Mouse (Mus musculus) kidney, embryonic 16.5 days (tissue): Measurements from ENCODE around the gene Fam162b. TPM values are rescaled to one million over a fixed set of nuclear protein-coding genes. Genes with fewer than 3 reads are reported as not detected.

ENCODE experiments used
- ATAC-seq: fragments of 200-750 bp; cut with Nextera tagmentation; 2 replicates; pipeline ENCODE4 v1.8.0; 2017; ENCODE audit warnings: moderate TSS enrichment; ENCODE audit not compliant: low FRiP score, low TSS enrichment
- H3K27ac ChIP-seq: fragments of 300-500 bp; sonication (generic); 2 replicates; pipeline ENCODE4 v1.5.1; 2014; ENCODE audit warnings: low read length
- H3K27me3 ChIP-seq: fragments of 300-500 bp; sonication (generic); 2 replicates; pipeline ENCODE4 v1.6.1; 2014; ENCODE audit warnings: low read length, control low read depth, mixed read lengths; ENCODE audit not compliant: insufficient read depth
- H3K36me3 ChIP-seq: fragments of 300-500 bp; sonication (generic); 2 replicates; pipeline ENCODE4 v1.6.1; 2014; ENCODE audit warnings: low read length, control low read depth, mixed read lengths; ENCODE audit not compliant: insufficient read depth
- H3K4me1 ChIP-seq: fragments of 300-500 bp; sonication (generic); 2 replicates; pipeline ENCODE4 v1.6.1; 2014; ENCODE audit warnings: low read length, control low read depth, mixed read lengths; ENCODE audit not compliant: insufficient read depth
- H3K4me2 ChIP-seq: fragments of 300-500 bp; sonication (generic); replicated peaks from 2 replicates; pipeline ENCODE4 v1.6.1; 2014; ENCODE audit warnings: low read depth, low read length
- H3K4me3 ChIP-seq: fragments of 300-500 bp; sonication (generic); 2 replicates; pipeline ENCODE4 v1.5.1; 2014; ENCODE audit warnings: mild to moderate bottlenecking, low read length
- H3K9ac ChIP-seq: fragments of 300-500 bp; sonication (generic); replicated peaks from 2 replicates; pipeline ENCODE4 v1.6.1; 2014; ENCODE audit warnings: low read length
- H3K9me3 ChIP-seq: fragments of 300-500 bp; sonication (generic); 2 replicates; pipeline ENCODE4 v1.6.1; 2016; ENCODE audit warnings: low read length, control low read depth
- WGBS: fragments of 180-500 bp; shearing (Covaris S2); extraction: QIAGEN DNeasy Blood & Tissue Kit; methylation state at CpG from one replicate; pipeline ENCODE4 v1.1.7; 2014; 5-methylcytosine and 5-hydroxymethylcytosine counted together
- polyA plus RNA-seq: library from polyadenylated mRNA; unstranded; fragments of >200 nt; fragmentation: Nextera tagmentation; extraction: Ambion mirVana; gene quantifications from 2 replicates; pipeline ENCODE4 v1.2.1, GENCODE M21; 2015

The Fam162b gene
- polyA plus RNA-seq, 1 experiment from 2014 or later = 2.4 TPM

- no peaks in the 10 kb centered on the region for H3K36me3 ChIP-seq
- no peak overlapping the region for H3K9ac ChIP-seq
- no peaks in the 10 kb centered on the region for H3K4me1 ChIP-seq
- H3K27me3 ChIP-seq = no peaks in the 10 kb centered on the region
- H3K4me2 ChIP-seq = no peak overlapping the region
- no peak overlapping the region for H3K27ac ChIP-seq
- 83% methylated on average over 9 of the region's 9 CpGs for WGBS
- ATAC-seq = no peak
- no peaks in the 10 kb centered on the region for H3K9me3 ChIP-seq
- H3K4me3 ChIP-seq = no peak overlapping the region
Observed at GRCm38 (mm10) chr10:51596928-51597635, 6.8 kb upstream of the Fam162b start.

GRCm38 (mm10) chr10:51595001-51595931, 4.9 kb upstream of the Fam162b start:
- Histone ChIP-seq H3K4me2 (no peak overlapping the region), H3K9me3 (no peaks in the 10 kb centered on the region), H3K9ac (no peak overlapping the region), H3K4me1 (peaks cover 2% of the 10 kb centered on the region; the same call in 1 of the 2 replicates), H3K27me3 (no peaks in the 10 kb centered on the region), H3K36me3 (no peaks in the 10 kb centered on the region), H3K4me3 (no peak overlapping the region), H3K27ac (no peak overlapping the region)
- WGBS = 44% methylated on average over 10 of the region's 10 CpGs
- ATAC-seq = no peak; the same call in 1 of the 2 replicates

DNA sequence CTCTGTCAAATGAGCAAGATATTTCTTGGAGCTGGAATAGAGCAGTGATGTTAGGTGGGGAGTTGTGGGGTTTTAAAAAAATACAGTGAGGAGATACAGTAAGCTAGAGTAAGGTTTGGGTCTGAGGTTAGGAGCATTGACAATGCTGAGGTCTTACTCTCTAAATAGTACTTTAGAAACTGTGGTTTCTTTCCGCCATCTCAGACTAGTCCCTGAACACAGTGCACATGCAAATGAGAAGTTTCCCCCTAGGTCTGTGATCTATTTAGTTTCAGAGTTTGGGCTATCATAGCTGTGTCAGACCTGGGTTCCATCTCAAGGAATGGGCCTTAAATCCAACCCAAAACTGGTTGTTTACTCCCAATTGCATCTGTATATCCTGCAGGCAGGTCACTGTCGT, 1.3 kb upstream of the Fam162b start:
- H3K9ac ChIP-seq = no peak overlapping the region
- no peaks in the 10 kb centered on the region for H3K36me3 ChIP-seq
- no peak for ATAC-seq
- no peak overlapping the region for H3K4me2 ChIP-seq
- no peak overlapping the region for H3K4me3 ChIP-seq
- peaks cover 7% of the 10 kb centered on the region; the same call in 1 of the 2 replicates for H3K4me1 ChIP-seq
- WGBS = 91% methylated on average over 2 of the region's 2 CpGs
- peaks cover 4% of the 10 kb centered on the region; the same call in 1 of the 2 replicates for H3K27me3 ChIP-seq
- H3K27ac ChIP-seq = no peak overlapping the region
- no peaks in the 10 kb centered on the region for H3K9me3 ChIP-seq

- no peak overlapping the region for H3K4me2 ChIP-seq
- H3K4me1 ChIP-seq = 0 out of 2 replicates have a peak, but pooled peaks cover 2% of the 10 kb centered on the region
- H3K27me3 ChIP-seq = peaks cover 4% of the 10 kb centered on the region; the same call in 1 of the 2 replicates
- H3K36me3 ChIP-seq = no peaks in the 10 kb centered on the region
- no peak overlapping the region for H3K9ac ChIP-seq
- H3K27ac ChIP-seq = no peak overlapping the region
- no peaks in the 10 kb centered on the region for H3K9me3 ChIP-seq
- ATAC-seq = no peak
- no peak overlapping the region for H3K4me3 ChIP-seq
Observed at GRCm38 (mm10) chr10:51584919-51585318, 5.4 kb downstream of the Fam162b start.

DNA sequence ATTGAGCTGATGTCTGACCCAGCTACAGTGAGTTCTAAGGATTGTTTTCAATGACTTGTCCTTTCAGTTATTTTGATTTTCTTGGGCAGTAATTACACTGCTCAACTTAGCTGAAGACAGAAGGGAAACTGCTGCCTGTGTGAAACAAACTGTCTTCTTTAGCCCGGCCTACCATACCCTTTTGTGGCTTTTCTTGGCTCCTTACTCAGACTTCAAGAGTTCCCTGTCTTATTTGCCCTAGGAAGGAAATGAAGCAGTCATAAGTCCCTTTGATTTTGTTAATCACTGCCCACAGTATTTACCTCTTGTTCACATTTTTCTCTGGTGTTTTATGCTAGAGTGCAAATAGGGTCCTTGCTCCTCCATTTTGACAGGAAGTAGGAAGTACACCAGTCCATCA, 5.9 kb downstream of the Fam162b start:
- Histone ChIP-seq H3K4me1 (no peaks in the 10 kb centered on the region), H3K4me2 (no peak overlapping the region), H3K36me3 (no peaks in the 10 kb centered on the region), H3K9ac (no peak overlapping the region), H3K9me3 (no peaks in the 10 kb centered on the region), H3K4me3 (no peak overlapping the region), H3K27ac (no peak overlapping the region), H3K27me3 (0 out of 2 replicates have a peak, but pooled peaks cover under 1% of the 10 kb centered on the region)
- 73% methylated on average over 1 of the region's 1 CpGs for WGBS
- ATAC-seq = no peak

DNA sequence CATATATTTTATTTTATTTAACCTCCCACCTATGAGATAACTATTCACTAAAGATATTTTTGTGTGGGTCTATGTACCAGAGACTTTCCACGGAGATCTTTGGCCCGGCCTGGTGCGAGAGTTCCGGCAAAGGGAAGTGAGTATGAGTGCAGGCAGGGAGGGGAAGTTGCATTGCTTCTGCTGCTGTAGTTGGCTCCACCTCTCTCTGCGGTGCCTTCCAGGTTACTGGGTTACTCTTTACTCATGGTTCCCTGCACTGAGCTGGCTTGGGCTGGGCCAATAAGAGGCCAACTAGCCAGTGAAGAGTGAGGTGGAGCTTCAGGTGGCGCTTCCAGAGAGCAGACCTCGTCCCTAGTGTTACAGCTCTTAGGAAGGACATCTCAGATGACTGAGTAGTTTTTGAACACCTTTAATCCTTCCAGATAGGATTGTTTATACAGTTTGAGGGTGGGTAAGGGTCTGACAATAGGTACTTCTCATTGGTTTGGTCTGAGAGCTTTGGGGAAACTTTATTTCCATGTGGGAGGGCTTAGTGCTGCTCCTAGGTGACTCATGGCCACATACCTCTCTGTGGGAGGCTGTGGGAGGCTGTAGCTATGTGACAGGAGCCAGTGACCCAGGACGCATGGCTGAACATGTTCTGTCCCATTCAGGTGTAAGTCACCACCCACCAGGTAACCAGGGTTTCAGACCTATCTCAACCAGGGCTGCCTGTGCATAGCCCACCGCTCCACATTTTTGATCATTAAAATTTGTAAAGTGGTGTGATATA, 18.9 kb downstream of the Fam162b start:
- Histone ChIP-seq H3K4me2 (no peak overlapping the region), H3K4me1 (no peaks in the 10 kb centered on the region), H3K27me3 (no peaks in the 10 kb centered on the region), H3K36me3 (no peaks in the 10 kb centered on the region), H3K9ac (no peak overlapping the region), H3K4me3 (no peak overlapping the region), H3K9me3 (no peaks in the 10 kb centered on the region), H3K27ac (no peak overlapping the region)
- ATAC-seq = peak; percentile 75
- 71% methylated on average over 9 of the region's 9 CpGs for WGBS

DNA sequence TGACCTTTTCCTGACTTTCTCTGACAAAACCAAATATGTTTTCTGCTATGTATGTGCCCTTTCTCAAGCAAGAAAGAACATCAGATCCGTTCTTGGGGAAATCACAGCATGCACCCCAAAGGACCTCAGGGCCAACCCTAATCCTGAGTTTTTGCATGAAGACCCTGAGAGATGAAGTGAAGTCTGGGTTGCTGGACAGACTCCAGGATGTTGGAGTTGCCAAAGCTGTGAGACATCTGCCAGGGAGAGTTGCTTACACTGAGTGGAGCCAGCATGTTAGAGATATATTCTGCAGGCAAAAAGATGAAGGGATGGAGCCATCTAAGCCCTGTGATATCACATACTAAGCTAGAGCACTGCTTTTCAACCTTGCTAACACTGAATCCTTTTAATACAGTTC, 34.3 kb downstream of the Fam162b start:
- H3K9ac ChIP-seq = no peak overlapping the region
- no peaks in the 10 kb centered on the region for H3K27me3 ChIP-seq
- H3K27ac ChIP-seq = no peak overlapping the region
- no peak overlapping the region for H3K4me3 ChIP-seq
- no peaks in the 10 kb centered on the region for H3K36me3 ChIP-seq
- WGBS = 79% methylated on average over 1 of the region's 1 CpGs
- no peaks in the 10 kb centered on the region for H3K9me3 ChIP-seq
- no peak for ATAC-seq
- no peak overlapping the region for H3K4me2 ChIP-seq
- H3K4me1 ChIP-seq = no peaks in the 10 kb centered on the region

DNA sequence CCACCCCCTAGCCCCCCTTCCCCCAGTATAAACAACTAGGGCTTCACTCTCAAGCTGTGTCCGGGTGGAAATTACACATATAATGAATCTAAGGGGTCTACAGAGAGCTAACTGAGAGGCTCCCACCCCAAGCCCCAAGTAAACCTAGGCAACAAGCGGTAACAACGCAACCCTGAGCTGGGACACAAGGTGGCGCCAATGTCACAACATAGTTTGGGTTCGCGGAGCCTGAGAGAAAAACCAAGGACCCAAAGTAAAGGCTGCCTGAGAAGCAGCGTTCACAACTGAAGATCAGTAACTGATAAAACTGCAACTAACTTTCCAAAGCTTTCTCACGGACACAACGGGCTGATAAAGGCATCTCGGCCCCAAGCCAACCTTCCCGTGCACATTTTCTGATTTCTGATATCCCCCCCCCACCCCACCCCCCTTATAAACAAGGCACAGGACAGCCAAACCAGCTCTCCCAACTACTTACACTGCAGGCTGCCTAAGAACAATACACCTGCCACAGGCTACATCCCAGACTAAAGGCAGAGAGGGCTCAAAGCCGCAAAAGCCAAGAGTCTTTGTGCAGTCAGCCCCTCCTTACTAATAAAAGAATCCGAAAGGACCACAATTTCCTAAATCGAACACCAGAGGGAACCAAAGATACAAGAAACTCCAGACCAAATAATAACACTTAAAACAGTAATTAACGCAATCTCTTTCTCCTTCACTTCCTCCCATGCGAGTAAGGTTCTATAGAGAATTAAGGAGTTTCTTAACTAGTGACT, 36.8 kb downstream of the Fam162b start:
- Histone ChIP-seq H3K27ac (no peak overlapping the region), H3K4me2 (peak overlapping the region; percentile 77), H3K9ac (peak overlapping the region; percentile 35; the same call in 1 of the 2 replicates), H3K36me3 (no peaks in the 10 kb centered on the region), H3K27me3 (no peaks in the 10 kb centered on the region), H3K4me3 (peak overlapping the region; percentile 45), H3K4me1 (no peaks in the 10 kb centered on the region), H3K9me3 (no peaks in the 10 kb centered on the region)
- WGBS = under 1% methylated on average over 16 of the region's 16 CpGs
- peak; percentile 95 for ATAC-seq
